Mouse (Mus musculus): ENCODE measurements around the gene Nfya.
"Not testable (repeated sequence)": the region's sequence is repeated elsewhere in the genome, so short reads cannot be mapped to it uniquely, and the experiment has no call there.

Gene Nfya

GRCm38 (mm10) chr17:48392616-48393015 is 17.1 kb downstream of the Nfya start:
- DNase-seq (ENCODE audit: low spot score in 2 of 2): no peak

GRCm38 (mm10) chr17:48391446-48391845 is 18.3 kb downstream of the Nfya start:
- DNase-seq (ENCODE audit: low spot score in 2 of 2): no peak

DNA sequence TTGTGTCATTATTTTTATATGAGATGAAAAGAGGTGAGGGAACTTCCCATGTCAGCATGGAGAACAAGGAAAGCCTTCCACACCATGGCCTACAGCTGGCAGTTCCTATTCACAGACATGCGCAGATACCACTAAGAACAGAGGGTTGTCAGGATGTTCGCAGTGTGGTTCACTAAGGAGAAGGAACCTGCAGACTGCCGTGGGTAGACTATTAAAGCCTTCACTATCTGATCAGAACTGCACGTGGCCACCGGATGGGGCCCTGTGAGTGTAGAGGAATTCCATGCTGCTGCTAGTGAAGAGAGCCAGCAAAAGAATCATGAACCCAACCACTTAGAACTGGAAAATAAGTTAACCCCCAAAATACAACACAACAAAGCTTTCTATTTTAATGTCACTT is 20.3 kb downstream of the Nfya start:
- no peak for DNase-seq (ENCODE audit: low spot score in 2 of 2)

DNA sequence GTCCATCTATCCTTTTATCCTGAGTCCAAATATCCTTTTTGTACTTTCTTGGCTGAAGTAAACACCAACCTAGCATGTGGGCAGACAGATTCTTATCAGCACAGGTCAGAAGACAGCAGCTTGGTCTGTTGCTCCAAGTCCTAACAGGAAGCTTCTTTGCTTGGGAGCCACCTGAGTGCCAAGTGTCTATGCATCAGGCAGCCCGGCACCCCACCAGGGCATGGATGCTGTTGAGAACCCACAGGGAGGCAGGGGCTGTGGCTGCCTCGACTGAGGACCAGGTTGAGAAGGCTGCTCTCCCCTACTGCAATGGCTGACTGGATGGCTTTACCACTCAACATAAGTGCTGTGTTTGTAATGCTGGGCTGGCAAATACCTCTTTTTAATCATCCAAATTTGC is 21.0 kb downstream of the Nfya start:
- DNase-seq (ENCODE audit: low spot score in 2 of 2): no peak

DNA sequence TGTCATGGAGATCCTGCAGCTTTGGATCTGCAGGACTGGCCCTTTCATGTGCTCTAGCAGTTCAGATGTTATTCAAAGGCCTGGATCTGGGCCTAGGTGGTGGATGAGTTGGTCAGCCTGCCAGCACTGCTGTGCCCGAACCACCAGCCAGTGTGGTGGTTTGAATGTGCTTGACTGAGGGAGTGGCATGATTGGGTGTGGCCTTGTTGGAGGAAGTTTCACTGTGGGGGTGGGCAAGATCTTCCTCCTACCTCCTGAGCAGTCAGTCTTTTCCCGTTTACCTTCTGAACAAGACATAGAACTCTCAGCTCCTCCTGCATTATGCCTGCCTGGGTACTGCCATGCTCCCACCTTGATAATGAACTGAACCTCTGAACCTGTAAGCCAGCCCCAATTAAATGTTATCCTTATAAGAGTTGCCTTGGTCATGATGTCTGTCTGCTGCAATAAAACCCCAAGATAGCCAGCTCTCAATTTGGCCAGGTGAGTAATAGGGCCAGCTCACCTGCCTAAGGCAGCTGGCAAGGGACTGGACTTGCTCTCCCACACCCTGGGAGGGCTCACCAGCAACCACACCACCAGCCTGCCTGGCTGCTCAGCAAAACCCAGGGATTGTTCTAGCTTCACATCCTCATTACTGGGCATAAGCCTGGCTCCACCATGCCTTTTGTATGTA is 23.8 kb downstream of the Nfya start:
- no peak for DNase-seq (ENCODE audit: low spot score in 2 of 2)

GRCm38 (mm10) chr17:48379050-48379449 is 30.7 kb downstream of the Nfya start:
- DNase-seq (ENCODE audit: low spot score in 2 of 2): no peak

- DNase-seq (ENCODE audit: low spot score in 2 of 2): no peak
These were observed 33.6 kb downstream of the Nfya start for GRCm38 (mm10) chr17:48376102-48376501.

DNA sequence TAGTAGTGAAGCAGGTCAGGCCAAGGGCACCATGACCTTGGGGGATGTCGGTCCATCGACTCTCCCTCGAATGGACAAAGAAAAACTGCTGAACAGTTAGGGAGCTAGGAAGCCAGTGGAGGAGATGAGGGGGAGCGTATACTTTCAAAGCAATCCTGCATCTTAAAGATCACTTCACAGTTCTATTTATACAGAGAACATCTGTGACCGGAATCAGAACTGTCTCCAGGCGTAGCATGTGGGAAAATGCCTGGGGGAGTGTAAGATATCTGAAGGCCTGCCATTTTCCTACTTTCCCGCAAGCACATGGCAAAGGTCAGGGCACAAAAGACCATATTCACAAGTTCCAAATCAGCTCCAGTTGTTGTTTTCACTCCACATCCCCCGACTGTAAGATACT is 36.7 kb downstream of the Nfya start:
- no peak for DNase-seq (ENCODE audit: low spot score in 2 of 2)

GRCm38 (mm10) chr17:48371621-48372020 is 38.1 kb downstream of the Nfya start:
- DNase-seq (ENCODE audit: low spot score in 2 of 2): no peak

DNA sequence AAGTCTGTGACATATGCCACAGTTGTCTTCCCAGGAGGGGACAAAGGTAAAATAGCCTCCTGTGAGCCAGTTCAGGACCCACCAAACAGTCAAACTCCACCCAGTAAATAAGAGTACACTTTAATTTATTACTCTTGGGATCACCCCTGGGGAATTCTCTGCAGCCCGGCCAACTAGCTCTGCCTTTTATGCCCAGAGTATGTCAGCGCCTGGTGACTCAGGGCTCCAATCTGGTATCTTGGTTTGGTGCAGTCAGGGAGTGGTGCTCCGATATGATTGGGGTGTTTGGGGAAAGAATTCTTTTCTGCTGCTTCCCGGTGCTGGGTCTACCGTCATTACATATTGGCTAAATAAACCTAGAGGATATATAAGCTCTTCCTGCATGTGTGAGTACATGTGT is 42.9 kb downstream of the Nfya start:
- DNase-seq (ENCODE audit: low spot score in 2 of 2): no peak

- no peak for DNase-seq (ENCODE audit: low spot score in 2 of 2)
These were observed 44.1 kb downstream of the Nfya start for GRCm38 (mm10) chr17:48365511-48366155.

DNA sequence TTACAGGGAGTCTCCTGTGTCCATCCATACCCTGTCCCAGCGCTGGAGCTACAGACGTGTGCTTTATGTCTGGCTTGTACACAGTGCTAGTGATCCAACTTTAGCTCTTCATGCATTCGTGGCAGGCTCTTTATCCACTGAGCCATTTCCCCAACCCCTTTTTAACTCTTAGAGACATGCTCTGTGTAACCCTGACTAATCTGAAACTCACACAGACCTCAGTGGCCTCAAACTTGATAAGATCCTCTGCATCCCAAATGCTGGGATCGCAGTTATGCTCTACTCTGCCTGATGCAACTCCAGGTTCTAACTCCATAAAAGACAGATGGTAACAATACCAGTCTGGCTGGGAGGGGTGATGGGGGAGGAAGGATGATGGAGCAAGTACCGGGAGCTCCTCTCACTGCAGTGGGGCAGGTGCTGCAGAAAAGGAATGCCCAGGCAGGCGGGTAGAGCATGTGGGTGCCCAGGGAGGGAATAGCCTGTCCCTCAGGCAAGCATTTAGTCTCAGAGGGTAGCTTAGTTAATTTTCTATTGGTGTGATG is 46.2 kb downstream of the Nfya start:
- no peak for DNase-seq (ENCODE audit: low spot score in 2 of 2)

- DNase-seq (ENCODE audit: low spot score in 2 of 2): no peak
These were observed 46.7 kb downstream of the Nfya start for GRCm38 (mm10) chr17:48362966-48363365.

DNA sequence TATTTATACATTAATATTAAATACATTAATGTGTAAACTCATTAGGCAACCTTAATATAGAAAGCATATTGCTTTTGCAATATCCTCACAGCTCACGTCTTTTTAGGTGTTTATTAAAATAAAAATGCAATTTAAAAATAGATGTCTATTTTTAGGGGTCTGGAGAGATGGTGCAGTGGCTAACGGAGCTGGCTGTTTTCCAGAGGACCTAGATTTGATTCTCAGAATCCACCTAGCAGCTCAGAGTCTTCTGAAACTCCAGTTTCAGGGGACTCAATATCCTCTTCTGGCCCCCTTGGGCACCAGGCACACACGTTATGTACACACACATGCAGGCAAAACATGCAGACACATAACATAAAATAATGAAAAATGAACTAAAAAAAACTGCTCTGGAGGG is 47.4 kb downstream of the Nfya start:
- DNase-seq (ENCODE audit: low spot score in 2 of 2): no peak

DNA sequence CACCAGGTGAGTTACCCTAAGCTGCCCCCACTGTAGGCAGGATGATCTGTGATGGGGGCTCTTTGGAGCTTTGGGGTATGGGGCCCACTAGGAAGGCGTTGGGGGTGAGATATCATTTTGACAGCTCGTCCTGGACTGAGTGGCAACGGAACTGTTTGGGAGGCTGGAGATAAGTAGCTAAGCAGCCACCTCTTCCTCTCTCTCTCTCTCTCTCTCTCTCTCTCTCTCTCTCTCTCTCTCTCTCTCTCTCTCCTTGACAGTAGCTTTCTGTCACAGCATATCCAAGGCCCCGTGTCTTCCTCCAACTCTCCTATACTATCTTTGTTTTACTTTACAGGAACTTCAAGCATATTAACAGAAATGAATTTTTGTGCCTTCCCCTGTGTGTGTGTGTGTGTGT is 49.2 kb downstream of the Nfya start:
- no peak for DNase-seq (ENCODE audit: low spot score in 2 of 2)

DNA sequence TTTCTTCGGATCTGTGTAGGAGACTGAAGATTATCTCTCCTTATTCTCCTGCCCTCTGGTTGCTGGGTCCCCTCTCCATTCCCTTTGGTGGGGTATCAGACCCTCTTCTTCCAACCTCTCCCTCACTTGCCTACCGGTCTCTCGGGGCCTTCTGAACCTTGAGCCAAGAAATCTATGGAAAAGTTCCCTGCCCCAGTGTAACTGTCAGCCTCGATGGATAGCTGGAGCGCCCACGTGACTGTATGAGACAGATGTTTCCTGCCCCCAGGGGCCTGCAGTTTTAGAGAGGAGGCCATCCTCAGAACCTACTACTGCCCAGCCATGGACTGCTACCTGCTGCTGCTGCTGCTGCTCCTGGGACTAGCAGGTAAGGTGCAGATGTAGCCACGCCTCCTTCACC is 50.1 kb downstream of the Nfya start, which contains the start of gene Treml1:
TSS of gene Treml1 (plus strand) at position 301 of the 400 bp plus-strand sequence.
- no peak for DNase-seq (ENCODE audit: low spot score in 2 of 2)

- no peak for DNase-seq (ENCODE audit: low spot score in 2 of 2)
These were observed 51.8 kb downstream of the Nfya start for GRCm38 (mm10) chr17:48357892-48358291.

DNA sequence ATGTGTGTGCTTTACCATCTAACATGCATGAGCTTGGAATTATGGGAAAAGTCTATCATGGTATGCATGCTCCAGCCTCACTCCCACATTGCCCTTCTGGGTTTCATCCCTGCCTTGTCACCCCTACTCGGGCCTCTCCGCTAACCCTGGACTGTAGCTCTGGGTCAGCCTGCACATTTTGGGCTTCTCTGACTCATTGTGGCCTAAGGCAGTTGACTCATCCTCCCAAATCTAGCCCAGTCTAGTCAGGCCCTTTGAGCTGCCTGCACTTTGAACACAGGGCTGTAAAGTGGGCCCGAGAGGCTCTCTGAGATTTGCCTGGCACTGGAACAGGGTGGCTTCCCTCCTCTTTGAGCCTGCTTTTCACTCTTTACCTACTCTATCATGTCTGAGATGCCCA is 53.9 kb downstream of the Nfya start:
- no peak for DNase-seq (ENCODE audit: low spot score in 2 of 2)

- DNase-seq (ENCODE audit: low spot score in 2 of 2): not testable (repeated sequence)
These were observed 56.7 kb downstream of the Nfya start for GRCm38 (mm10) chr17:48352976-48353375.

DNA sequence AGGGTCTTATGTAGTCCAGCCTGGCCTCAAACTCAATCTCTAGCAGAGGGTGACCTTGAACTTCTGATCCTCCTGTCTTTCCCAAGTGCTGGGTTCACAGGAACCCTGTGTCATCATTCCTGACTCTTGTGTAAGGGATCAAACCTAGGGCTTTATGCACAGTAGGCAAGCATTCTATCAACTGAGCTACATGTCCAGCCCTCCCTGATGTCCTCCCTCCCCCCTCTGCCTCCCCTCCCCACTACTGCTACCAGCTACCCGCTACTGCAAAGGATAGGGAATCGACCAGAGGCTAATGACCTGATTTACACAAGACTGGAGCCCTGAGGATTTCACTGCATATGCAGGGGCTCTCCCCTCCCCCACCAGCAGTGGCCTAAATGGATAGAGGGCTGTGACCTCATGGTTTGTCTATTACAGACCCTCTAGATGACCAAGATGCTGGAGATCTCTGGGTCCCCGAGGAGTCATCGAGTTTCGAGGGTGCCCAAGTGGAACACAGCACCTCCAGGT is 59.0 kb downstream of the Nfya start:
- no peak for DNase-seq (ENCODE audit: low spot score in 2 of 2)

DNA sequence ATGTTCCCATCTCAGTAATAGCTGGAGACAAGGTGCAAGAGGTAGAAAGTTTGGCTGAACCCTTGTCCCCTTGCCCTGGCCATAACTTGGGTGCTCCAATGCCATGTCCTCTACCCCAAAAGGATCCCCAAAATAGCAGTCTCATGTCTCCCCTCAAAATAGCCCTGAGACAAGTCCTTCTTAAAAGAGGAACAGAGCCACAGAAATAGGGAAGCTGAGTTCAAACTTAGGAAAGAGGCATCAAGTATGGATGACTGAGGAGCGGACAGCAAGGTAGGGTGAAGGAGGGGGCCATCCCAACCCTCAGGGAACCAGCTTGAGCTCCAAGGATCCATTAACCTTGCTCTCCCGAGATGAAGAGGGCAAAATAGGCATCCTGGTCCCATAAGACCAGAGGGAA is 62.4 kb downstream of the Nfya start:
- no peak for DNase-seq (ENCODE audit: low spot score in 2 of 2)

DNA sequence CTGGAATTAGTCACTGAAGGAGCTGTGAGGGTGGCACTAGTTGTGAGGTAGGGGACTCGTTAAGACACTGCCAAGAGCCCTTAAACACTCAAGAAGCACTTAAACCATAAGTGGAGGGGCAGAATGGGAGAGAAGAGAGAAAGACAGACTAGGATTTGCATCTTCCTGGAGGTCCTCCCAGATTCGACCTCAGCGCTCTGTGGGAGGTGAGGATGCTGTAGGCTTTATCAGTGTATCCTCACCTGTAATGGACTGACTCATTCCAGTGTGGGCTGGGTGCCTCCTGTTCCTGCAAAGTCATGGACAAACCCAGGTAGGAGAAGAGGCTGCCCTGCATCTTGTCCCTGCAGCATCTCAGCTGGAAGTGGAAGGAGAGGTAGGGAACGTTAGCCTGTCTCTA is 62.9 kb downstream of the Nfya start:
- no peak for DNase-seq (ENCODE audit: low spot score in 2 of 2)

- DNase-seq (ENCODE audit: low spot score in 2 of 2): no peak
These were observed 63.5 kb downstream of the Nfya start, which contains the start of gene Trem2 for GRCm38 (mm10) chr17:48346231-48346630. Gene Trem2, plus strand, starts transcription at chr17:48346401.

Measured in spleen, postnatal 14 days (tissue).